Mouse (Mus musculus) lung, postnatal 0 days (tissue): ENCODE data around the gene Gm21987. TPM values are rescaled to one million over a fixed set of nuclear protein-coding genes. Genes with fewer than 3 reads are reported as not detected.

Experiments used
- ATAC-seq: fragments of 200-750 bp; cut with Nextera tagmentation; 2 replicates; pipeline ENCODE4 v1.8.0; 2017; ENCODE audit warnings: moderate library complexity
- DNase-seq: peaks from one replicate; pipeline ENCODE4 v3.0.0-alpha.2; 2016; ENCODE audit warnings: low spot score
- H3K27ac ChIP-seq: fragments of 300-500 bp; sonication (generic); 2 replicates; pipeline ENCODE4 v1.5.1; 2014; ENCODE audit warnings: antibody characterized with exemption, mild to moderate bottlenecking, low read length, mixed read lengths
- H3K27me3 ChIP-seq: fragments of 300-500 bp; sonication (generic); replicated peaks from 2 replicates; pipeline ENCODE4 v1.6.1; 2014; ENCODE audit warnings: low read length, mixed read lengths; ENCODE audit not compliant: insufficient read depth
- H3K36me3 ChIP-seq: fragments of 300-500 bp; sonication (generic); 2 replicates; pipeline ENCODE4 v1.6.1; 2014; ENCODE audit warnings: low read length, mixed read lengths; ENCODE audit not compliant: insufficient read depth
- H3K4me1 ChIP-seq: fragments of 300-500 bp; sonication (generic); 2 replicates; pipeline ENCODE4 v1.6.1; 2014; ENCODE audit warnings: antibody characterized with exemption, low read depth, low read length, mixed read lengths; ENCODE audit not compliant: insufficient read depth
- H3K4me2 ChIP-seq: fragments of 300-500 bp; sonication (generic); replicated peaks from 2 replicates; pipeline ENCODE4 v1.6.1; 2014; ENCODE audit warnings: low read depth, mild to moderate bottlenecking, low read length, moderate library complexity, mixed read lengths
- H3K4me3 ChIP-seq: fragments of 300-500 bp; sonication (generic); 2 replicates; pipeline ENCODE4 v1.5.1; 2014; ENCODE audit warnings: low read depth, low read length
- H3K9ac ChIP-seq: fragments of 300-500 bp; sonication (generic); replicated peaks from 2 replicates; pipeline ENCODE4 v1.6.1; 2014; ENCODE audit warnings: low read depth, mild to moderate bottlenecking
- H3K9me3 ChIP-seq: fragments of 300-500 bp; sonication (generic); 2 replicates; pipeline ENCODE4 v1.6.1; 2016; ENCODE audit warnings: low read length, mixed read lengths
- CTCF ChIP-seq: IDR thresholded peaks from 2 replicates; pipeline ENCODE4 v1.5.1; 2016; ENCODE audit warnings: antibody characterized with exemption, mild to moderate bottlenecking
- EP300 ChIP-seq: IDR thresholded peaks from 2 replicates; pipeline ENCODE4 v1.6.1; 2016; ENCODE audit warnings: antibody characterized with exemption, mild to moderate bottlenecking, control low read depth
- WGBS: fragments of 180-500 bp; shearing (Covaris S2); extraction: QIAGEN DNeasy Blood & Tissue Kit; methylation state at CpG from one replicate; pipeline ENCODE4 v1.1.7; 2014; 5-methylcytosine and 5-hydroxymethylcytosine counted together
- polyA plus RNA-seq: library from polyadenylated mRNA; unstranded; fragments of >200 nt; fragmentation: Nextera tagmentation; extraction: Ambion mirVana; gene quantifications from 2 replicates; pipeline ENCODE4 v1.2.1, GENCODE M21; 2015

Gm21987 gene
- polyA plus RNA-seq, 1 experiment from 2014 or later, result not detected

- 0 out of 2 replicates have a peak overlapping the region, but pooled peaks have one; percentile 20 for H3K27ac ChIP-seq
- H3K27me3 ChIP-seq, result no peaks in the 10 kb centered on the region
- no peak for ATAC-seq
- no peaks in the 10 kb centered on the region for H3K9me3 ChIP-seq
- no peak overlapping the region for H3K9ac ChIP-seq
- H3K4me3 ChIP-seq, result no peak overlapping the region
- H3K4me2 ChIP-seq, result no peak overlapping the region
- no peaks in the 10 kb centered on the region for H3K36me3 ChIP-seq
- peak; percentile 24 for DNase-seq
- TF ChIP-seq EP300 (no peak), CTCF (no peak)
- peaks cover 5% of the 10 kb centered on the region; the same call in 1 of the 2 replicates for H3K4me1 ChIP-seq
- WGBS, result 49% methylated on average over 6 of the region's 6 CpGs
Measured at GRCm38 (mm10) chr16:38395060-38395730, 48.4 kb downstream of the Gm21987 start.

GRCm38 (mm10) chr16:38396155-38396554 is 49.3 kb downstream of the Gm21987 start:
- Histone ChIP-seq H3K27ac (no peak overlapping the region), H3K27me3 (no peaks in the 10 kb centered on the region), H3K9ac (no peak overlapping the region), H3K4me2 (peak overlapping the region; percentile 29), H3K9me3 (no peaks in the 10 kb centered on the region), H3K36me3 (no peaks in the 10 kb centered on the region), H3K4me3 (no peak overlapping the region), H3K4me1 (peaks cover 7% of the 10 kb centered on the region; the same call in 1 of the 2 replicates)
- ATAC-seq (peak; percentile 76), DNase-seq (peak; percentile 96)
- TF ChIP-seq EP300 (peak; percentile 89), CTCF (no peak)
- WGBS, result 16% methylated on average over 13 of the region's 13 CpGs

GRCm38 (mm10) chr16:38398266-38398665 is 51.4 kb downstream of the Gm21987 start:
- H3K36me3 ChIP-seq, result no peaks in the 10 kb centered on the region
- no peaks in the 10 kb centered on the region for H3K9me3 ChIP-seq
- ATAC-seq, result no peak
- no peak overlapping the region for H3K9ac ChIP-seq
- peaks cover 7% of the 10 kb centered on the region; the same call in 1 of the 2 replicates for H3K4me1 ChIP-seq
- no peak for DNase-seq
- TF ChIP-seq EP300 (no peak), CTCF (no peak)
- WGBS, result 88% methylated on average over 6 of the region's 6 CpGs
- no peak overlapping the region for H3K27ac ChIP-seq
- no peak overlapping the region for H3K4me3 ChIP-seq
- no peaks in the 10 kb centered on the region for H3K27me3 ChIP-seq
- H3K4me2 ChIP-seq, result no peak overlapping the region

- no peak for TF ChIP-seq CTCF
- TF ChIP-seq EP300, result no peak
- Histone ChIP-seq H3K4me3 (no peak overlapping the region), H3K9ac (no peak overlapping the region), H3K4me2 (0 out of 2 replicates have a peak overlapping the region, but pooled peaks have one; percentile 54), H3K36me3 (no peaks in the 10 kb centered on the region), H3K9me3 (no peaks in the 10 kb centered on the region), H3K27me3 (no peaks in the 10 kb centered on the region), H3K4me1 (peaks cover 7% of the 10 kb centered on the region; the same call in 1 of the 2 replicates), H3K27ac (peak overlapping the region; percentile 66)
- peak; percentile 3; the same call in 1 of the 2 replicates for ATAC-seq
- DNase-seq, result no peak
- 64% methylated on average over 3 of the region's 3 CpGs for WGBS
Measured at GRCm38 (mm10) chr16:38399076-38399475, 52.2 kb downstream of the Gm21987 start.

- Histone ChIP-seq H3K9me3 (no peaks in the 10 kb centered on the region), H3K36me3 (no peaks in the 10 kb centered on the region), H3K27ac (peak overlapping the region; percentile 66), H3K9ac (peak overlapping the region; percentile 36; the same call in 1 of the 2 replicates), H3K27me3 (no peaks in the 10 kb centered on the region), H3K4me2 (peak overlapping the region; percentile 54), H3K4me3 (peak overlapping the region; percentile 10; the same call in 1 of the 2 replicates), H3K4me1 (peaks cover 7% of the 10 kb centered on the region; the same call in 1 of the 2 replicates)
- TF ChIP-seq CTCF (no peak), EP300 (peak; percentile 43; the same call in 1 of the 2 replicates)
- WGBS, result 13% methylated on average over 17 of the region's 17 CpGs
- DNase-seq (peak; percentile 84), ATAC-seq (peak; percentile 81)
Measured at GRCm38 (mm10) chr16:38399531-38400231, 52.8 kb downstream of the Gm21987 start.

GRCm38 (mm10) chr16:38400311-38400960 is 53.6 kb downstream of the Gm21987 start:
- no peak overlapping the region for H3K27ac ChIP-seq
- WGBS, result 70% methylated on average over 9 of the region's 9 CpGs
- peak overlapping the region; percentile 10; the same call in 1 of the 2 replicates for H3K4me3 ChIP-seq
- peak overlapping the region; percentile 36; the same call in 1 of the 2 replicates for H3K9ac ChIP-seq
- no peaks in the 10 kb centered on the region for H3K27me3 ChIP-seq
- H3K4me1 ChIP-seq, result peaks cover 7% of the 10 kb centered on the region; the same call in 1 of the 2 replicates
- H3K36me3 ChIP-seq, result no peaks in the 10 kb centered on the region
- peak overlapping the region; percentile 54 for H3K4me2 ChIP-seq
- no peak for TF ChIP-seq EP300
- TF ChIP-seq CTCF, result no peak
- H3K9me3 ChIP-seq, result no peaks in the 10 kb centered on the region
- DNase-seq (no peak), ATAC-seq (no peak)
